Mouse (Mus musculus) 3134 (cell line): Measurements from ENCODE around the gene Lcn3.
"Not testable (repeated sequence)": the region's sequence is repeated elsewhere in the genome, so short reads cannot be mapped to it uniquely, and the experiment has no call there.

Source experiments
- DNase-seq: peaks from one replicate; pipeline ENCODE4 v3.0.0-alpha.2; 2011; ENCODE audit warnings: low spot score; ENCODE audit not compliant: insufficient read length; ENCODE audit errors: extremely low read depth

The Lcn3 gene

DNA sequence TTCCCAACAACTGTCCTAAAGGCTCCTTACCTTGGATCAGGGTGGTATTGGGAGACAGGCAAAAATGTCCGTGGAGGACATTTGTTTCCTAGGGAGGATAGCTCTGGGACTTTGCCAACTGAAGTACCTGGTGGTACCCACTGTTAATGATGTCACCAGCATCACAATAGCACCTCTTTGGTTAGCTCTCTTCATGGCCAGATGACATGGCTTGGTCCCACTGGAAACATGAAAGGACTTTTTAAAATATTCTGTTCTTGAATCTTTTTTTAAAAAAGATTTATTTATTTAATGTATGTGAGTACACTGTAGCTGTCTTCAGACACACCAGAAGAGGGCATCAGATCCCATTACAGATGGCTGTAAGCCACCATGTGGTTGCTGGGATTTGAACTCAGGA is 50.4 kb downstream of the Lcn3 start, which contains the start of gene Glt6d1:
Gene Glt6d1 (minus strand): TSS at position 101 of the 400 bp plus-strand sequence.
- DNase-seq: not testable (repeated sequence)
